ENCODE assay signal across 12 mouse cellular contexts in genomic region chr14:121199789-121200188, GRCm38 (mm10).
DNase-seq lines count a peak whose midpoint lies in the region; ATAC-seq and TF ChIP-seq lines count a peak whose summit lies in the region.
"Had no signal": no experiment of that assay in that cellular context is flagged by ENCODE, and none has a peak within 500 bp of the region (broad histone marks: within the 10 kb centered on the region; RNA-seq: fewer than 3 reads in every experiment).

No protein-coding gene starts in this region.

- H3K4me2 ChIP-seq in hindbrain, embryonic 11.5 days (replicated peaks; ENCODE audit: low read depth, low read length), result no peak overlapping the region
- no peak overlapping the region for H3K4me2 ChIP-seq in forebrain, embryonic 13.5 days
- H3K4me2 ChIP-seq in limb, embryonic 14.5 days (replicated peaks; ENCODE audit: low read depth, low read length, severe bottlenecking), result no peak overlapping the region

- H3K36me3 ChIP-seq in hindbrain, embryonic 10.5 days, result peaks cover 13% of the 10 kb centered on the region
- no peaks in the 10 kb centered on the region for H3K36me3 ChIP-seq in hindbrain, embryonic 11.5 days (ENCODE audit: control insufficient read depth, insufficient read depth, low read length)
- H3K36me3 ChIP-seq in forebrain, embryonic 13.5 days (ENCODE audit: poor library complexity, severe bottlenecking), result peaks cover 6% of the 10 kb centered on the region; the same call in 1 of the 2 replicates
- H3K36me3 ChIP-seq in limb, embryonic 14.5 days (ENCODE audit: control insufficient read depth, insufficient read depth, low read length), result 0 out of 2 replicates have a peak, but pooled peaks cover 4% of the 10 kb centered on the region

- H3K27ac ChIP-seq in hindbrain, embryonic 10.5 days, result peak overlapping the region; percentile 30; the same call in 1 of the 2 replicates
- H3K27ac ChIP-seq in hindbrain, embryonic 11.5 days (ENCODE audit: low read depth, low read length), result no peak overlapping the region; the same call in 1 of the 2 replicates
- no peak overlapping the region for H3K27ac ChIP-seq in forebrain, embryonic 13.5 days
- H3K27ac ChIP-seq in limb, embryonic 14.5 days (replicated peaks; ENCODE audit: low read depth, low read length), result peak overlapping the region; percentile 65
- H3K27ac ChIP-seq in cerebellum, adult 2 months (ENCODE audit: insufficient read depth, low read length), result no peak overlapping the region
- H3K27ac ChIP-seq: macrophage had no signal

- ATAC-seq in hindbrain, embryonic 11.5 days (ENCODE audit: low FRiP score), result no peak; the same call in 1 of the 2 replicates
- peak; percentile 74 for ATAC-seq in forebrain, embryonic 13.5 days
- 0 out of 2 replicates have a peak, but pooled peaks have one; percentile 31 for ATAC-seq in limb, embryonic 14.5 days (ENCODE audit: low FRiP score, low read depth)

- DNase-seq in hindbrain, embryonic 10.5 days (ENCODE audit: low spot score), result no peak
- DNase-seq in hindbrain, embryonic 11.5 days (ENCODE audit: low spot score), result no peak
- peak; percentile 24 for DNase-seq in MEL-GATA-1-ER (ENCODE audit: extremely low read depth, low read depth)
- peak; percentile 6 for DNase-seq in limb, embryonic 14.5 days (ENCODE audit: low spot score)
- no peak for DNase-seq in yolk sac, embryonic 10.5 days (ENCODE audit: low spot score)
- DNase-seq in urinary bladder, postnatal 36 days (ENCODE audit: low spot score in 2 of 2), result no peak
- no peak for DNase-seq in cerebellum, adult 2 months
- DNase-seq: adrenal gland, adult 2 months; kidney, adult 11 months; right cerebral cortex, postnatal 4 days had no signal

- 0 out of 2 replicates have a peak, but pooled peaks cover 13% of the 10 kb centered on the region for H3K9me3 ChIP-seq in hindbrain, embryonic 10.5 days
- no peaks in the 10 kb centered on the region for H3K9me3 ChIP-seq in hindbrain, embryonic 11.5 days (ENCODE audit: control insufficient read depth, low read length)
- H3K9me3 ChIP-seq in forebrain, embryonic 13.5 days (replicated peaks), result peaks cover 10% of the 10 kb centered on the region; the same call in 1 of the 2 replicates
- peaks cover 4% of the 10 kb centered on the region; the same call in 1 of the 2 replicates for H3K9me3 ChIP-seq in limb, embryonic 14.5 days (ENCODE audit: control insufficient read depth, low read length)

- no peak overlapping the region for H3K4me3 ChIP-seq in hindbrain, embryonic 10.5 days
- no peak overlapping the region for H3K4me3 ChIP-seq in hindbrain, embryonic 11.5 days (ENCODE audit: low read depth, low read length)
- no peak overlapping the region for H3K4me3 ChIP-seq in forebrain, embryonic 13.5 days
- no peak overlapping the region for H3K4me3 ChIP-seq in limb, embryonic 14.5 days (replicated peaks; ENCODE audit: low read length)
- H3K4me3 ChIP-seq in cerebellum, adult 2 months (replicated peaks; ENCODE audit: insufficient read depth, low read depth, low read length), result no peak overlapping the region

- no peak overlapping the region for H3K9ac ChIP-seq in hindbrain, embryonic 11.5 days (ENCODE audit: low read depth, low read length)
- H3K9ac ChIP-seq in forebrain, embryonic 13.5 days, result no peak overlapping the region
- no peak overlapping the region; the same call in 1 of the 2 replicates for H3K9ac ChIP-seq in limb, embryonic 14.5 days (ENCODE audit: low read depth, low read length, severe bottlenecking)

- H3K27me3 ChIP-seq in hindbrain, embryonic 10.5 days (ENCODE audit: insufficient read depth, poor library complexity, severe bottlenecking), result no peaks in the 10 kb centered on the region
- no peaks in the 10 kb centered on the region for H3K27me3 ChIP-seq in hindbrain, embryonic 11.5 days (ENCODE audit: control insufficient read depth, insufficient read depth, low read length)
- H3K27me3 ChIP-seq in forebrain, embryonic 13.5 days, result no peaks in the 10 kb centered on the region
- H3K27me3 ChIP-seq in limb, embryonic 14.5 days (ENCODE audit: control insufficient read depth, insufficient read depth, low read length), result no peaks in the 10 kb centered on the region
- H3K27me3 ChIP-seq in cerebellum, adult 2 months (ENCODE audit: control insufficient read depth, insufficient read depth, low read length), result no peaks in the 10 kb centered on the region

- H3K4me1 ChIP-seq in hindbrain, embryonic 10.5 days (replicated peaks), result peaks cover 17% of the 10 kb centered on the region
- no peaks in the 10 kb centered on the region for H3K4me1 ChIP-seq in hindbrain, embryonic 11.5 days (replicated peaks; ENCODE audit: control insufficient read depth, insufficient read depth, low read length)
- peaks cover 30% of the 10 kb centered on the region for H3K4me1 ChIP-seq in forebrain, embryonic 13.5 days
- peaks cover 34% of the 10 kb centered on the region for H3K4me1 ChIP-seq in limb, embryonic 14.5 days (ENCODE audit: control insufficient read depth, insufficient read depth, low read length)
- no peaks in the 10 kb centered on the region; the same call in 1 of the 2 replicates for H3K4me1 ChIP-seq in cerebellum, adult 2 months (ENCODE audit: control insufficient read depth, insufficient read depth, low read length)

- TF ChIP-seq CTCF in cerebellum, adult 2 months (IDR thresholded peaks at IDR 0.05; ENCODE audit: borderline replicate concordance, insufficient read depth, low read depth, low read length), result no peak

- 79% methylated on average over 8 of the region's 8 CpGs for WGBS in hindbrain, embryonic 10.5 days
- 81% methylated on average over 8 of the region's 8 CpGs for WGBS in hindbrain, embryonic 11.5 days
- WGBS in forebrain, embryonic 13.5 days, result 59% methylated on average over 8 of the region's 8 CpGs
- WGBS in limb, embryonic 14.5 days, result 48% methylated on average over 8 of the region's 8 CpGs
- WGBS in cerebellum, adult 2 months, result 81% methylated on average over 8 of the region's 8 CpGs

- no peak for TF ChIP-seq POLR2A in limb, embryonic 14.5 days (IDR thresholded peaks at IDR 0.05; ENCODE audit: borderline replicate concordance, extremely low read depth, insufficient read depth, insufficient read length)
- TF ChIP-seq POLR2A in cerebellum, adult 2 months (IDR thresholded peaks at IDR 0.05; ENCODE audit: borderline replicate concordance, insufficient read depth, low read length), result no peak

Comparison
In these comparisons a context has a peak if more than half of its experiments do, and no peak if none do; other contexts are left out.
1. H3K27ac ChIP-seq: peak in hindbrain, embryonic 10.5 days (single experiment) and limb, embryonic 14.5 days (single experiment); none in hindbrain, embryonic 11.5 days (single experiment), forebrain, embryonic 13.5 days (single experiment) and cerebellum, adult 2 months (single experiment).
2. DNase-seq: peak in MEL-GATA-1-ER (single experiment) and limb, embryonic 14.5 days (single experiment); none in hindbrain, embryonic 10.5 days (single experiment), hindbrain, embryonic 11.5 days (single experiment), yolk sac, embryonic 10.5 days (single experiment), urinary bladder, postnatal 36 days (0 of 2) and cerebellum, adult 2 months (0 of 2).